ENCODE assay signal across 8 mouse cellular contexts in the genomic region with DNA sequence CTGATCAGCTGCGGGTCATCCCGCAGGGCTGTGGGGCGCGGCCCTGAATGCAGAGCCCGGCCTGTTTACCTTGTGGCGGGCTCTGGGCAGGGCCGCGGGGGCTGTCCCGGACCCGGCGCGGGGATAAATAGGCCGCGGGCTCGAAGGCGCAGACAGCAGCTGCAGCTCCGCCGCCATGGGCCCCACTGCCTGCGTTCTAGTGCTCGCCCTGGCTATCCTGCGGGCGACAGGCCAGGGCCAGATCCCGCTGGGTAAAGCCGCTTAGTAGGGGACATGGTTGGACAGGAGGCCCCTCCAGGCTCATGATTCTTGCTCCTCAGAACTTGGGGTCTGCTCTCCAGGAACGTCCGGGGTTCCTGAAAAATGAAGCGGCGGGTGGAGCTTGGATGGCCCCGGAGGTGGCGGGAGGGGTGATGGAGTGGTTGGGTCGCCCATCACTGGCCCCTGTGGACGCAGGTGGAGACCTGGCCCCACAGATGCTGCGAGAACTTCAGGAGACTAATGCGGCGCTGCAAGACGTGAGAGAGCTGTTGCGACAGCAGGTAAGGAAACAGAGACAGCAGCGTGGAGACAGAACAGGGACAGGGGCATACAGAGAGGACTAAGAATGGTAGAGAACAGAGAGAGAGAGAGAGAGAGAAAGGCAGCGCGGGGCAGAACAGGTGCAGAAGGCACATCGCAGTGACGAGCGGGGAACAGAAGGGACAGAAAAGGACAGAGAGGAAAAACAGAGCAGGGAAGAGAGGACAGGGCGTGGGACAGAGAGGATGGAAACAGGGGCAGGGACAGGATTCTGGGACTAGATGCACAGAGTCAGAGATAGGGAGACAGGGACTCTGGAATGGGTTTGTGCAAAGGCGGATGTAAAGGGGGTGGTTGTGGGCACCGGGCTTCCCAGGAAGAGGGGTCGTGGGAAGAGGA. TPM values are rescaled to one million over a fixed set of nuclear protein-coding genes. Genes with fewer than 3 reads are reported as not detected.
DNase-seq lines count a peak whose midpoint lies in the region; ATAC-seq and TF ChIP-seq lines count a peak whose summit lies in the region.

Gene Comp (plus strand): TSS at position 162 of the 921 bp plus-strand sequence.

- H3K4me2 ChIP-seq in heart, embryonic 15.5 days, result peak within 1 kb of the TSS; percentile 63
- peak within 1 kb of the TSS; percentile 45 for H3K4me2 ChIP-seq in forebrain, postnatal 0 days (ENCODE audit: low read depth)
- H3K4me2 ChIP-seq in midbrain, embryonic 13.5 days (replicated peaks), result peak within 1 kb of the TSS; percentile 50

- ATAC-seq in heart, embryonic 15.5 days (replicated peaks; ENCODE audit: insufficient number of reproducible peaks, insufficient read depth, low FRiP score, low read depth), result no peak
- ATAC-seq in forebrain, postnatal 0 days, result no peak
- no peak for ATAC-seq in midbrain, embryonic 13.5 days

- WGBS in heart, embryonic 15.5 days, result 5% methylated on average over 47 of the region's 47 CpGs
- WGBS in forebrain, postnatal 0 days, result 4% methylated on average over 47 of the region's 47 CpGs
- 2% methylated on average over 47 of the region's 47 CpGs for WGBS in midbrain, embryonic 13.5 days

- H3K36me3 ChIP-seq in heart, embryonic 15.5 days, result no peaks in the 10 kb centered on the region
- no peaks in the 10 kb centered on the region for H3K36me3 ChIP-seq in forebrain, postnatal 0 days (ENCODE audit: insufficient read depth)
- H3K36me3 ChIP-seq in midbrain, embryonic 13.5 days, result no peaks in the 10 kb centered on the region

- H3K9me3 ChIP-seq in heart, embryonic 15.5 days (replicated peaks), result no peaks in the 10 kb centered on the region
- no peaks in the 10 kb centered on the region for H3K9me3 ChIP-seq in forebrain, postnatal 0 days (ENCODE audit: low read length)
- no peaks in the 10 kb centered on the region for H3K9me3 ChIP-seq in midbrain, embryonic 13.5 days

- peaks cover 47% of the 10 kb centered on the region for H3K4me1 ChIP-seq in heart, embryonic 15.5 days (replicated peaks)
- H3K4me1 ChIP-seq in bone marrow macrophage, adult 2 months (ENCODE audit: control insufficient read depth, insufficient read depth, low read length), result peaks cover 9% of the 10 kb centered on the region
- H3K4me1 ChIP-seq in forebrain, postnatal 0 days (ENCODE audit: insufficient read depth), result 0 out of 2 replicates have a peak, but pooled peaks cover 7% of the 10 kb centered on the region
- H3K4me1 ChIP-seq in midbrain, embryonic 13.5 days (replicated peaks), result peaks cover 25% of the 10 kb centered on the region

- no peak for TF ChIP-seq POLR2A in bone marrow macrophage, adult 2 months (IDR thresholded peaks at IDR 0.05; ENCODE audit: borderline replicate concordance, low read depth, low read length)

- 0 out of 2 replicates have a peak within 1 kb of the TSS, but pooled peaks have one; percentile 16 for H3K27ac ChIP-seq in heart, embryonic 15.5 days
- no peak within 1 kb of the TSS for H3K27ac ChIP-seq in bone marrow macrophage, adult 2 months (ENCODE audit: insufficient read depth, low read depth, low read length)
- no peak within 1 kb of the TSS for H3K27ac ChIP-seq in forebrain, postnatal 0 days (ENCODE audit: low read depth, low read length)
- H3K27ac ChIP-seq in midbrain, embryonic 13.5 days, result no peak within 1 kb of the TSS

- H3K9ac ChIP-seq in heart, embryonic 15.5 days, result no peak within 1 kb of the TSS
- 0 out of 2 replicates have a peak within 1 kb of the TSS, but pooled peaks have one; percentile 22 for H3K9ac ChIP-seq in forebrain, postnatal 0 days
- H3K9ac ChIP-seq in midbrain, embryonic 13.5 days (replicated peaks), result no peak within 1 kb of the TSS

- peaks cover 73% of the 10 kb centered on the region for H3K27me3 ChIP-seq in heart, embryonic 15.5 days
- peaks cover 71% of the 10 kb centered on the region for H3K27me3 ChIP-seq in forebrain, postnatal 0 days (ENCODE audit: insufficient read depth, low read length)
- peaks cover 83% of the 10 kb centered on the region for H3K27me3 ChIP-seq in midbrain, embryonic 13.5 days

- DNase-seq in heart, adult 11 months, result no peak
- no peak for DNase-seq in forebrain, postnatal 0 days
- DNase-seq in urinary bladder, postnatal 4 days (ENCODE audit: low spot score in 2 of 2), result no peak
- no peak for DNase-seq in ovary, postnatal 36 days (ENCODE audit: low spot score)
- DNase-seq in T-cell, adult 2 months (ENCODE audit: low spot score), result no peak

- H3K4me3 ChIP-seq in heart, embryonic 15.5 days, result peak within 1 kb of the TSS; percentile 44
- peak within 1 kb of the TSS; percentile 56 for H3K4me3 ChIP-seq in bone marrow macrophage, adult 2 months (ENCODE audit: insufficient read depth, low read length)
- peak within 1 kb of the TSS; percentile 26 for H3K4me3 ChIP-seq in forebrain, postnatal 0 days (ENCODE audit: low read depth, low read length)
- peak within 1 kb of the TSS; percentile 34 for H3K4me3 ChIP-seq in midbrain, embryonic 13.5 days (replicated peaks)

- TF ChIP-seq CTCF in bone marrow macrophage, adult 2 months (IDR thresholded peaks at IDR 0.05; ENCODE audit: low read depth, low read length), result no peak
- no peak for TF ChIP-seq CTCF in forebrain, postnatal 0 days (IDR thresholded peaks at IDR 0.05; ENCODE audit: low read depth)

RNA-seq across cellular contexts. Expression of gene Comp, which starts in this region (rescaled TPM):
- polyA plus RNA-seq in heart, embryonic 15.5 days (2015; fragmentation: Nextera tagmentation; extraction: Ambion mirVana), result 2.8 and 4.0 TPM in 2 replicates
- polyA plus RNA-seq in bone marrow macrophage, adult 2 months (2012; ENCODE audit: insufficient read depth, insufficient read length, missing spikeins), result 1.1 and 1.2 TPM in 2 replicates
- 0.81 TPM in 1 of 2 replicates, not detected in the other for total RNA-seq in forebrain, postnatal 0 days (2014; rRNA removed)
- polyA plus RNA-seq in forebrain, postnatal 0 days (2015; fragmentation: Nextera tagmentation; extraction: Ambion mirVana), result 0.05 and 0.29 TPM in 2 replicates
- 0.21 and 0.42 TPM in 2 replicates for polyA plus RNA-seq in midbrain, embryonic 13.5 days (2015; fragmentation: Nextera tagmentation; extraction: Ambion mirVana)
